Mouse (Mus musculus) kidney, adult 18-20 months (tissue): ENCODE data around the gene Tnip3.
A peak's percentile ranks its signal among the peaks of the same experiment; 100 is the strongest.

ENCODE experiments used
- DNase-seq: peaks from one replicate; pipeline ENCODE4 v3.0.0; 2021

Gene Tnip3

DNA sequence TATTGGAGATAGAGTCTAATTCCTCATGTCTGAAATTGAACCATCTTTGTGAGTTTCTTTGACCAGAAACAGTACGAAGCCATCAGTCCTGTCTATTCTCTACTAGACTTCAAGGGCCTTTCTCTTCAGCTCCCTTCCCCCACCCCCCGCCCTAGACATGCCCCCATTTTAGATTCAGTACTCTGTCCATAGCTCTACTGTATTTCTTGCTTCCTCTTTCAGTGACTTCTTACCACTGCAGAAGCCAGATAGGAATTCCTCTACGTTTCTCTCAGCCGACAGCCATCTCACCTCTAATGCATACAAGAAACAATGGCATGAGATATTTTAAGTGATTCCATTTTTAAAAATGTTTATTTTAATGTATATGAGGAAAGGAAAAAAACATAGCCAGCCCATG lies 136.2 kb downstream of the Tnip3 start:
- DNase-seq, result no peak

DNA sequence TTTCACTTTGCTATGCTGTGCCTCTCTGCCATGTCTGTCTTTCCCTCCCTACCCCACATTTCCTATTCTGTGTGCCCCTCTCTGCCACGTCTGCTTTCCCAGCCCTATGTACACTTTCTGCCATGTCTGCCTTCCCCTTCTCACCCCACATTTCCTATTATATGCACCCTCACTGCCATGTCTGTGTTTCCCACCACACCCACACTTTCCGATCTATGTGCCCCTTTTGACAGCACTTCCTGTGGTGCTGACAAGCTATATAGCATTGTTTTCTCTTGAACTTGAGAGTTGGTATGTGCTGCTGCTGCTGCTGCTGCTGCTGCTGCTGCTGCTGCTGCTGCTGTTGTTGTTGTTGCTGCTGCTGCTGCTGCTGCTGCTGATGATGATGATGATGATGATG lies 136.9 kb downstream of the Tnip3 start:
- no peak for DNase-seq

DNA sequence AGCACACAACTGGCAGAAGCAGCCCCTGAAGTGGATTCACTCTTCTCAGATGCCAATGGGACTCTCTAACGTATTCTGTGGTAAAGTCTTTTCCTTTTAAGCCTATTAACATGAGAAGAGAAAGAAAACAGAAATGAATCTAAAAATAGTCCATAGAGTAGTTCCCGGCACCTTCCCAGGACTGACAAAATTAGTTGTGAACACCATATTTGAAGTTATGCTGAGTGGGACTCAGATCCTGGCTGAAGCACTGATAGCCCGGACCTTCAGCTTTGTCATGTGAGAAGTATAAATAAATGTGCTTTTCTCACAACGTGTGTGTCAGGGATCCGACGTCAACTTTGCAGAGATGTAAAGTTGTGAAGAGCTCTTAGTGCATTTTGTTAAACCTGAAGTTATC lies 138.9 kb downstream of the Tnip3 start:
- no peak for DNase-seq

GRCm38 (mm10) chr6:65666295-65666694 lies 141.2 kb downstream of the Tnip3 start:
- no peak for DNase-seq

GRCm38 (mm10) chr6:65669971-65670370 lies 144.9 kb downstream of the Tnip3 start:
- no peak for DNase-seq

DNA sequence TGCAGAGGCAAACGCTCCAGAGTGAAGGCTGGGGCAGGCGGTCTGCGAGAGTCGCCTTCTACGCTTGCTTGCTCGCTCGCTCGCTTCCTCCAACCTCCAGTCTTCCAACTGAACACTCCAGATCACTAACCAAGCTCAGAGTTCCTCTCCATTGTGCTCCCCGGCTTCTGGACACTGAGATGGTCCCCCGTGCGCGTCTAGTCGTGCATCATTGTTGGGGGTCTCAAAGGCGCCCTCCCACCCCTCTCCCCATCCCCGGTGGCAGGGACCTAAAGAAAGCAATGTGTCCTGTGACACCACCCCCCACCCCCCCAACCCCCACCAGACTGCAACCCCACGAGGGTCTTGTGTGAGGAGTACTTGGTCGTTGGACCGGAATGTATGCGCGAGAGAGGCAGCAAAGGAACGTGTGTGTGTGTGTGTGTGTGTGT lies 145.9 kb downstream of the Tnip3 start:
- DNase-seq, result no peak

GRCm38 (mm10) chr6:65671451-65671850 lies 146.3 kb downstream of the Tnip3 start, which contains the start of gene Ndnf:
Gene Ndnf (plus strand): TSS chr6:65671590.
- DNase-seq, result peak; percentile 58

- peak; percentile 20 for DNase-seq
Observed at GRCm38 (mm10) chr6:65672131-65673031, 147.3 kb downstream of the Tnip3 start.
